Mouse (Mus musculus) neural tube, embryonic 11.5 days (tissue): ENCODE measurements around the gene Rpl36-ps4. TPM values are rescaled to one million over a fixed set of nuclear protein-coding genes. Genes with fewer than 3 reads are reported as not detected.
A peak's percentile ranks its signal among the peaks of the same experiment; 100 is the strongest.
"Not testable (repeated sequence)": the region's sequence is repeated elsewhere in the genome, so short reads cannot be mapped to it uniquely, and the experiment has no call there.

Source experiments
- ATAC-seq: fragments of 200-750 bp; cut with Nextera tagmentation; 2 replicates; pipeline ENCODE4 v1.8.0; 2017; ENCODE audit warnings: moderate number of reproducible peaks, mild to moderate bottlenecking, moderate TSS enrichment, moderate library complexity; ENCODE audit not compliant: insufficient read depth, low FRiP score, low TSS enrichment
- DNase-seq: peaks from one replicate; pipeline ENCODE4 v3.0.0-alpha.2; 2015; ENCODE audit warnings: low spot score
- H3K27ac ChIP-seq: fragments of 300-500 bp; sonication (generic); 2 replicates; pipeline ENCODE4 v1.5.1; 2014; ENCODE audit warnings: low read depth, mild to moderate bottlenecking, low read length
- H3K27me3 ChIP-seq: fragments of 300-500 bp; sonication (generic); 2 replicates; pipeline ENCODE4 v1.6.1; 2014; ENCODE audit warnings: mild to moderate bottlenecking, low read length, mixed read lengths; ENCODE audit not compliant: control insufficient read depth, insufficient read depth
- H3K36me3 ChIP-seq: fragments of 300-500 bp; sonication (generic); 2 replicates; pipeline ENCODE4 v1.6.1; 2014; ENCODE audit warnings: mild to moderate bottlenecking, low read length, moderate library complexity, mixed read lengths; ENCODE audit not compliant: control insufficient read depth, insufficient read depth
- H3K4me1 ChIP-seq: fragments of 300-500 bp; sonication (generic); 2 replicates; pipeline ENCODE4 v1.6.1; 2014; ENCODE audit warnings: low read length, mixed read lengths; ENCODE audit not compliant: control insufficient read depth, insufficient read depth
- H3K4me2 ChIP-seq: fragments of 300-500 bp; sonication (generic); 2 replicates; pipeline ENCODE4 v1.6.1; 2014; ENCODE audit warnings: low read depth, mild to moderate bottlenecking, moderate library complexity
- H3K4me3 ChIP-seq: fragments of 300-500 bp; sonication (generic); 2 replicates; pipeline ENCODE4 v1.5.1; 2014; ENCODE audit warnings: low read depth, low read length
- H3K9ac ChIP-seq: fragments of 300-500 bp; sonication (generic); 2 replicates; pipeline ENCODE4 v1.6.1; 2014; ENCODE audit warnings: mild to moderate bottlenecking, low read length
- H3K9me3 ChIP-seq: fragments of 300-500 bp; sonication (generic); 2 replicates; pipeline ENCODE4 v1.6.1; 2016; ENCODE audit warnings: low read length; ENCODE audit not compliant: control insufficient read depth
- WGBS: fragments of 180-500 bp; shearing (Covaris S2); extraction: QIAGEN DNeasy Blood & Tissue Kit; methylation state at CpG from one replicate; pipeline ENCODE4 v1.1.7; 2014; 5-methylcytosine and 5-hydroxymethylcytosine counted together
- polyA plus RNA-seq: library from polyadenylated mRNA; unstranded; fragments of >200 nt; fragmentation: Nextera tagmentation; extraction: Ambion mirVana; gene quantifications from 2 replicates; pipeline ENCODE4 v1.2.1, GENCODE M21; 2014

Rpl36-ps4 gene
- polyA plus RNA-seq, 1 experiment from 2014 or later = not detected

DNA sequence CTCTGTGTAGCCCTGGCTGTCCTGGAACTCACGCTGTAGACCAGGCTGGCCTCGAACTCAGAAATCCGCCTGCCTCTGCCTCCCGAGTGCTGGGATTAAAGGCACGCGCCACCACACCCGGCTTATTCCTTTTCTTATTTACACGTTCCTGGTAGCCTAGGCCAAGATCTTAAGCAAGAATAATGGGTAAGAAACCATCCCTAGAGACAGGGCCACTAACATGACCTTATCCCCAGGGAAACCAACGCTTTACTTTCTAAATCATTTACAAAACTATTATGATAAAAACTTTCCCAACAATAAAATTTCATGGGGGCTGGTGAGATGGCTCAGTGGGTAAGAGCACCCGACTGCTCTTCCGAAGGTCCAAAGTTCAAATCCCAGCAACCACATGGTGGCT, 38.6 kb downstream of the Rpl36-ps4 start:
- not testable (repeated sequence) for H3K4me2 ChIP-seq, H3K9me3 ChIP-seq, H3K4me1 ChIP-seq, H3K27me3 ChIP-seq, H3K9ac ChIP-seq, H3K36me3 ChIP-seq, ATAC-seq, H3K4me3 ChIP-seq, DNase-seq, H3K27ac ChIP-seq
- 95% methylated on average over 11 of the region's 11 CpGs for WGBS

DNA sequence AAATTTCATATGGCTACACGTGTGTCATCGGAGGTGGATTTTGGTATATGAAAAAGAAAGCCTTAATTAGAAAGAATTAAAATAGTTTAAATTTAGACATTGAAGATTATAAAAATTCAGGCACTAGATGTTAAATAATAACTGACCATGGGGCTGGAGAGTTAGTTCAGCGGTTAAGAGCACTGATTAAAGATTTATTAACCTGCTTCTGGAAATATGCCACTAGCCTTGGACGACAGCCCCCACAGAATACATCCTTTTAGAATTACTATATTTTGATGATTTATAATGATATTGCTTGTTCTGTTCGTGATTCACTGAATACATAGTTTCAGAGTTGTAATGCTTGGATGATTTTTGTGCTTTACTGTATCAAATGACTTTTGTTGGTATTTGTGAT, 39.2 kb downstream of the Rpl36-ps4 start:
- WGBS = 88% methylated on average over 5 of the region's 5 CpGs
- not testable (repeated sequence) for ATAC-seq, H3K9me3 ChIP-seq

DNA sequence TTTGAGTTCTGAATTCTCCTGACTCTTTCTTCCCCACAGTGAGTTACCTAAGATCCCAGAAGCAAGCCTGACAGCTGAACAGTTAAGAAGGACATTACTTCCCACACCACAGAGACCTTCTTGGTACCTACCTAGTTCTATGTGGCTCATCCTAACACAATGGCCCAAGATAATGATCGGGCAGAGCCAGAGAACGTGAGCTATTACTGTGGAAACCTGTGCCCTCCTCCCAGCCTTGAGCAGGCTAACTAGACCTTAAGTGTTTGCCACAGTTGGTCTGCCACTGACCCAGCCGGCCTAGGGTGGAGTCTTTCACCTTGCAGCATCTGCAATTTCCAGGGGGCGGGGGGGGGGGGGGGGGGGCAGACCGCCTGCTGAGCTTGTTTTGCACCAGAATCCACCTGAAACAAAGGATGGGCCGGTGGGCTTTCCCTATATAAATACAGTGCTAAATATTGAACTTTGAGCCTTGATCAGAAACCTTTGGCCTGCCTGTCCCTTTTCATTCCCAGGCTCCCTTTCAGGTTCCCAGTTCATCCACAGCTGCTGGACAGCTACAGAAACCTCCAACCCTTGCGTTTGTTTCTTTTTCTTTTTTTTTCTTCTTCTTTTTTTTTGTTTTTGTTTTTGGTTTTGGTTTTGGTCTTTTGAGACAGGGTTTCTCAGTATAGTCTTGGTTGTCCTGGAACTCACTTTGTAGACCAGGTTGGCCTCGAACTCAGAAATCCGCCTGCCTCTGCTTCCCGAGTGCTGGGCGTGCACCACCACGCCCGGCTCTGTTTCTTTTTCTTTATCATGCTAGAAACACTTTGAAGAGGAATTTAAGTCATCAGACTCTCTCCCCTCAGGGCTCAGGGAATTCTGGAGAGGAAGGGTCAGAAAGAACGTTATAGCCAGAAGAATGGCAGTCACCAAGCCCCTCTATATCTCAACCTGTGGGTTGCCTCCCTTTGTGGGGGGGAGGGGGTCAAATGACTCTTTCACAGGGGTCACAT, 42.6 kb downstream of the Rpl36-ps4 start:
- ATAC-seq = no peak
- Histone ChIP-seq H3K4me1 (no peaks in the 10 kb centered on the region), H3K9me3 (no peaks in the 10 kb centered on the region), H3K9ac (no peak overlapping the region), H3K36me3 (no peaks in the 10 kb centered on the region), H3K4me3 (no peak overlapping the region), H3K27me3 (no peaks in the 10 kb centered on the region), H3K27ac (no peak overlapping the region), H3K4me2 (no peak overlapping the region)
- DNase-seq = no peak
- 85% methylated on average over 14 of the region's 14 CpGs for WGBS

More for the DNA sequence above, 39.2 kb downstream of the Rpl36-ps4 start:
- H3K4me1 ChIP-seq, H3K27me3 ChIP-seq, H3K4me3 ChIP-seq, DNase-seq, H3K9ac ChIP-seq, H3K27ac ChIP-seq, H3K4me2 ChIP-seq, H3K36me3 ChIP-seq: not testable (repeated sequence)

DNA sequence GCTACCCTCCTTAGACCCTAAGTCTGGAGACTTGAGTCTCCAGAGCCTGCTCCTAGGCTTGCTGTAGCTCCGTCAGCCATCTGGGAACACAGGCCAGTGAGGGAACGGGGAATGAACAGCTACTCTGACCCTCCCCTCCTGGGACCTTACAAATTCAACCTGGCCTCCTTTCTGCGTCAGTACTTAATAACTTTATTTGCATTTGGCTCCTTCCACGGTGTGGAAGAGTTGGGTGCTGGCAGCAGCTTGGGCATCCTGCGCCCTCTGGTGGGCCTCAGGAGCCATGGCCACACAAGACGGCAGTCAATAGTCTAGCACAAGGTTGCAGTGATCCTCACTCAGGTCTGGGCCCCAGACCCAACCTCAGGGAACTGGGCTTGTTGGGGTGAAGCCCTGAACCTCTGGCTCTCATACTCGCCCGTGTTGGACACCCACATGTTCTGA, 47.7 kb downstream of the Rpl36-ps4 start:
- H3K4me1 ChIP-seq, DNase-seq, H3K4me2 ChIP-seq, H3K9ac ChIP-seq, H3K4me3 ChIP-seq, H3K27ac ChIP-seq, H3K9me3 ChIP-seq, H3K36me3 ChIP-seq, H3K27me3 ChIP-seq: not testable (repeated sequence)
- peak; percentile 68 for ATAC-seq
- WGBS = 43% methylated on average over 6 of the region's 8 CpGs

Other genes with a start within 250 kb of the Rpl36-ps4 start
- gene Msh2, start 248.6 kb upstream of the Rpl36-ps4 start, polyA plus RNA-seq = 79.5 and 81.1 TPM in 2 replicates
- gene Kcnk12, start 123.0 kb upstream of the Rpl36-ps4 start, polyA plus RNA-seq = 0.31 and 0.39 TPM in 2 replicates
- 80.8 and 84.5 TPM in 2 replicates for gene Msh6, start 54.1 kb downstream of the Rpl36-ps4 start, polyA plus RNA-seq
- 39.8 and 40.4 TPM in 2 replicates for gene Fbxo11, start 144.3 kb downstream of the Rpl36-ps4 start, polyA plus RNA-seq